Mouse (Mus musculus) natural killer cell, adult 2 months (primary cell): Measurements from ENCODE around the gene Tfg.

Experiments used
- DNase-seq, 2 experiments: peaks; one replicate each; pipeline ENCODE4 v3.0.0; 2022; ENCODE audit warnings: low spot score in 2 of 2

The Tfg gene

DNA sequence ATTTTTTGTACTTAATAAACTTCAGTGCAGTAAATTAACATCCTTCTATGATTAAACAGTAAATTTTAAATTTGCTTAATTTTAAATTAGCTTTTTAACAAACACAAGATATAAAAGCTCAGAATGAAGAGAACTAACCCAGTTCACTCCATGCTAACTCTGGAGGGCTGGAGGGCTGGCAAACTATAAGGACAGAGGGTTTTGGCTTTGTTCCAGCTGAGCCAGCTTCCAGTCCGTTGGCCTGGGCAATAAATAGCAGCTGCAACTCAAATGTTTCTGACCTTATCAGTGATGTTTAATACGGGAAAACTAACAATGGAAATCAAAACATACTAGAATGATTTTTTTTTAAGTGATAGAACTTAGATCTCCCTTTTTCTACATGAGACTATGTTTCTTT, 72.0 kb downstream of the Tfg start:
- no peak for DNase-seq
